8 mouse cellular contexts compared by ENCODE assay signal in the genomic region with DNA sequence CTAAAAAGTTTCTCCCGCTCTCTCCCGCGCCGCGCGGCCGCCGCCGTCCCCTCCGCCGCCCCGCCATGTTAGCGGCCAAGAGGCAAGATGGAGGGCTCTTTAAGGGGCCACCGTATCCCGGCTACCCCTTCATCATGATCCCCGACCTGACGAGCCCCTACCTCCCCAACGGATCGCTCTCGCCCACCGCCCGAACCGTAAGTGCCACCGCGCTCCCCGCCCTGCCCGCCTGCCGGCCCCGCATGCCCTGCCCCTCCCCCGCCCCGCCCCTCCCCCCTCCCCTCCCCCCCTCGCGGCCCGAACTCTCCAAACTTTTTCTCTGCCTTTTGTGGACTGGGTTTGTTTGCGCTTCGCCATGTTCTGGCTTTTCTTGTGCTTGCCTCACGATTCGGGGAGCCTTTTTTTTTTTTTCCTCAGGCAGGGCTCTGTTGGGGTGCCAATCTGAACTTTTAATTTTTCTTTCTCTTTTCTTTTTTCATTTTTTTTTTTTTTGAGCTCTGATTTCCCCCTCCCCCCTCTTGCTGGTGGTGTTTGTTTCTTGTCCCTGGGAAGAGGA. TPM values are rescaled to one million over a fixed set of nuclear protein-coding genes. Genes with fewer than 3 reads are reported as not detected.
DNase-seq lines count a peak whose midpoint lies in the region; ATAC-seq and TF ChIP-seq lines count a peak whose summit lies in the region.

No protein-coding gene starts in this region.

- no peak for ATAC-seq in heart, embryonic 13.5 days (ENCODE audit: extremely low read depth, insufficient number of reproducible peaks, low FRiP score, low TSS enrichment)
- 0 out of 2 replicates have a peak, but pooled peaks have one; percentile 10 for ATAC-seq in kidney, embryonic 16.5 days (ENCODE audit: low FRiP score, low TSS enrichment)

- peak overlapping the region; percentile 94 for H3K4me2 ChIP-seq in heart, embryonic 13.5 days
- H3K4me2 ChIP-seq in kidney, embryonic 16.5 days (replicated peaks; ENCODE audit: low read depth, low read length) = peak overlapping the region; percentile 79

- peak overlapping the region; percentile 52 for H3K4me3 ChIP-seq in left cerebral cortex, adult 2 months
- H3K4me3 ChIP-seq in heart, embryonic 13.5 days = peak overlapping the region; percentile 91
- peak overlapping the region; percentile 69 for H3K4me3 ChIP-seq in kidney, embryonic 16.5 days (ENCODE audit: low read length)

- H3K36me3 ChIP-seq in heart, embryonic 13.5 days = no peaks in the 10 kb centered on the region
- no peaks in the 10 kb centered on the region for H3K36me3 ChIP-seq in kidney, embryonic 16.5 days (ENCODE audit: insufficient read depth, low read length)
- no peaks in the 10 kb centered on the region for H3K36me3 ChIP-seq in splenic B cell, adult 2 months (ENCODE audit: control insufficient read depth, insufficient read depth, low read length, poor library complexity, severe bottlenecking)

- peaks cover 38% of the 10 kb centered on the region for H3K4me1 ChIP-seq in heart, embryonic 13.5 days
- H3K4me1 ChIP-seq in kidney, embryonic 16.5 days (ENCODE audit: insufficient read depth, low read length) = peaks cover 35% of the 10 kb centered on the region

- peak in 1 of 2 experiments; percentile 12 for DNase-seq in left cerebral cortex, adult 2 months (ENCODE audit: extremely low spot score in 1 of 2, low spot score in 2 of 2)
- DNase-seq in left cerebral cortex, adult 18-20 months (ENCODE audit: low spot score in 2 of 2) = no peak
- peak; percentile 70 for DNase-seq in embryo, embryonic 10.5 days (ENCODE audit: low spot score)
- DNase-seq in lung, postnatal 36 days = peak; percentile 59
- DNase-seq in splenic B cell, adult 2 months (ENCODE audit: low read depth, low spot score) = peak; percentile 40
- no peak for DNase-seq in left cerebral cortex, postnatal 14 days (ENCODE audit: low spot score in 2 of 2)

- H3K27me3 ChIP-seq in heart, embryonic 13.5 days (replicated peaks) = no peaks in the 10 kb centered on the region
- H3K27me3 ChIP-seq in kidney, embryonic 16.5 days (ENCODE audit: insufficient read depth, low read length) = no peaks in the 10 kb centered on the region
- peaks cover 2% of the 10 kb centered on the region for H3K27me3 ChIP-seq in splenic B cell, adult 2 months (ENCODE audit: control insufficient read depth, insufficient read depth, low read length, poor library complexity, severe bottlenecking)

- H3K9ac ChIP-seq in heart, embryonic 13.5 days = peak overlapping the region; percentile 97
- peak overlapping the region; percentile 99 for H3K9ac ChIP-seq in kidney, embryonic 16.5 days (replicated peaks; ENCODE audit: low read length)

- H3K9me3 ChIP-seq in heart, embryonic 13.5 days = no peaks in the 10 kb centered on the region
- no peaks in the 10 kb centered on the region for H3K9me3 ChIP-seq in kidney, embryonic 16.5 days (ENCODE audit: low read length)

- TF ChIP-seq CTCF in left cerebral cortex, adult 2 months (IDR thresholded peaks at IDR 0.05) = no peak

- H3K27ac ChIP-seq in left cerebral cortex, adult 2 months = peak overlapping the region; percentile 69
- peak overlapping the region; percentile 97 for H3K27ac ChIP-seq in heart, embryonic 13.5 days (replicated peaks)
- peak overlapping the region; percentile 97 for H3K27ac ChIP-seq in kidney, embryonic 16.5 days (ENCODE audit: low read length)

- 0% methylated on average over 20 of the region's 38 CpGs for WGBS in heart, embryonic 13.5 days
- WGBS in kidney, embryonic 16.5 days = 0% methylated on average over 24 of the region's 38 CpGs

- intact Hi-C loops in left cerebral cortex, adult 2 months (cut with DNase I) = loop anchor here (2.0 to 5.0 kb wide), 3 partner anchors 134 to 321 kb away; no protein-coding TSS in a partner anchor
- intact Hi-C loops in left cerebral cortex, postnatal 14 days (cut with DNase I) = loop anchor here (5.0 kb wide), 2 partner anchors 94 to 134 kb away; no protein-coding TSS in a partner anchor

RNA-seq across cellular contexts. Expression of a gene that starts 1.5 kb away (rescaled TPM):
- 1 to 10 TPM; 8.1 to 9.0 TPM for total RNA-seq in left cerebral cortex, adult 2 months (2021)
- total RNA-seq in left cerebral cortex, adult 18-20 months (2021) = 1 to 10 TPM; 7.4 to 8.9 TPM
- polyA plus RNA-seq in heart, embryonic 13.5 days (2015; fragmentation: Nextera tagmentation; extraction: Ambion mirVana) = 42.6 and 43.8 TPM in 2 replicates
- polyA plus RNA-seq in kidney, embryonic 16.5 days (2015; fragmentation: Nextera tagmentation; extraction: Ambion mirVana) = 50.1 and 68.9 TPM in 2 replicates
- 10 to 100 TPM; 12.4 to 13.6 TPM for total RNA-seq in left cerebral cortex, postnatal 14 days (2021)

Comparison
In these comparisons a context has a peak if more than half of its experiments do, and no peak if none do; other contexts are left out.
1. DNase-seq: peak in embryo, embryonic 10.5 days (single experiment), lung, postnatal 36 days (single experiment) and splenic B cell, adult 2 months (single experiment); none in left cerebral cortex, adult 18-20 months (0 of 2) and left cerebral cortex, postnatal 14 days (0 of 2).
2. Peak in every context shown above with its lines, with median percentiles within 50 percentile points of each other: H3K27ac ChIP-seq and H3K4me3 ChIP-seq.